Mouse (Mus musculus): ENCODE results near the gene A830005F24Rik.
"Not testable (repeated sequence)": the region's sequence is repeated elsewhere in the genome, so short reads cannot be mapped to it uniquely, and the experiment has no call there.

GRCm38 (mm10) chr13:48519122-48519521, 5.8 kb downstream of the A830005F24Rik start:
- not testable (repeated sequence) for TF ChIP-seq CTCF (IDR thresholded peaks at IDR 0.05; ENCODE audit: control insufficient read depth, insufficient read depth, low read length); POLR2A (IDR thresholded peaks at IDR 0.05; ENCODE audit: borderline replicate concordance, control insufficient read depth, low read depth, low read length)

Measured in bone marrow, adult 2 months (tissue).